8 mouse cellular contexts compared by ENCODE assay signal in the genomic region with DNA sequence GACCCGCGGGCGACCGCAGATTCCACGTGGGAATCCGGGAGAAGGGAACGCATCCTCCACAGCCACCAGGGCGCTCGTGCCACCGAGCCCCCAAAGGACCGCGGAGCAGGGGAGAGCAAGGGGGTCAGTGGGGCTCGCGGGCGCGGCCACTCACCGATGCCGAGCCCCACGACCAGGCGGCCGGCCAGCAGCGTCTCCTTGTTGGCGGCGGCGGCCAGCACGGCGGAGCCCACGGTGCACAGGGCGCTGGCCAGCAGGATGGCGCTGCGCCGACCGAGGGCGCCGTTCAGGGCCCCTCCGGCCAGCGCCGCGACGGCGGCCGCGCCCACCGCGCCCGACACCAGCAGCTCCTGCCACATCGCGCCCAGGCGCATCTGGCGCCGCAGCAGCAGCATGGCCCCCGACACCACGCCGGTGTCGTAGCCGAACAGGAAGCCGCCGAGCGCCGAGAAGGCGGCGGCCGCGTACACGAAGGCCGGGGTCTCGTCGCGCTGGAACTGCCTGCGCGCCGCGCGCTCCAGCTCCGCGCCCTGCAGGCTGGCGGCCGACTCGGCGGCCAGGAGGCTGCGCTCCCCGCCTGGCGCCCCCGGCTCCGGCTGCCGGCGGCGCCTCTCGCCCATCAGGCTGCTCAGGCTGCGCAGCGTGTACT. TPM values are rescaled to one million over a fixed set of nuclear protein-coding genes. Genes with fewer than 3 reads are reported as not detected.
A peak's percentile ranks its signal among the peaks of the same experiment; 100 is the strongest.
DNase-seq lines count a peak whose midpoint lies in the region; ATAC-seq lines count a peak whose summit lies in the region.

No protein-coding gene starts in this region.

- under 1% methylated on average over 91 of the region's 91 CpGs for WGBS in forebrain, embryonic 15.5 days
- WGBS in hindbrain, embryonic 13.5 days = under 1% methylated on average over 83 of the region's 91 CpGs
- WGBS in liver, embryonic 16.5 days (ENCODE audit: insufficient replicate concordance) = under 1% methylated on average over 81 of the region's 91 CpGs
- WGBS in neural tube, embryonic 15.5 days = 0% methylated on average over 83 of the region's 91 CpGs

- no peaks in the 10 kb centered on the region for H3K27me3 ChIP-seq in forebrain, embryonic 15.5 days
- H3K27me3 ChIP-seq in hindbrain, embryonic 13.5 days = peaks cover 15% of the 10 kb centered on the region
- peaks cover 35% of the 10 kb centered on the region for H3K27me3 ChIP-seq in liver, embryonic 16.5 days (ENCODE audit: control insufficient read depth, insufficient read depth, low read depth, low read length)
- H3K27me3 ChIP-seq in neural tube, embryonic 15.5 days (replicated peaks) = no peaks in the 10 kb centered on the region; the same call in 1 of the 2 replicates

- H3K27ac ChIP-seq in brown adipose tissue, adult 24 weeks (replicated peaks; ENCODE audit: low read depth, low read length) = no peak overlapping the region
- peak overlapping the region; percentile 78 for H3K27ac ChIP-seq in forebrain, embryonic 15.5 days (replicated peaks)
- H3K27ac ChIP-seq in hindbrain, embryonic 13.5 days = peak overlapping the region; percentile 89
- no peak overlapping the region for H3K27ac ChIP-seq in liver, embryonic 16.5 days (ENCODE audit: low read length)
- peak overlapping the region; percentile 88 for H3K27ac ChIP-seq in neural tube, embryonic 15.5 days (replicated peaks)

- H3K36me3 ChIP-seq in forebrain, embryonic 15.5 days = no peaks in the 10 kb centered on the region
- no peaks in the 10 kb centered on the region for H3K36me3 ChIP-seq in hindbrain, embryonic 13.5 days
- H3K36me3 ChIP-seq in liver, embryonic 16.5 days (ENCODE audit: control insufficient read depth, insufficient read depth) = no peaks in the 10 kb centered on the region
- H3K36me3 ChIP-seq in neural tube, embryonic 15.5 days = no peaks in the 10 kb centered on the region

- peak overlapping the region; percentile 82 for H3K9ac ChIP-seq in forebrain, embryonic 15.5 days (replicated peaks)
- H3K9ac ChIP-seq in hindbrain, embryonic 13.5 days = peak overlapping the region; percentile 91
- no peak overlapping the region for H3K9ac ChIP-seq in liver, embryonic 16.5 days (ENCODE audit: low read depth, low read length)
- peak overlapping the region; percentile 77 for H3K9ac ChIP-seq in neural tube, embryonic 15.5 days (replicated peaks)

- H3K4me3 ChIP-seq in brown adipose tissue, adult 24 weeks (ENCODE audit: insufficient read depth, low read depth, low read length) = peak overlapping the region; percentile 62
- peak overlapping the region; percentile 93 for H3K4me3 ChIP-seq in forebrain, embryonic 15.5 days
- peak overlapping the region; percentile 79 for H3K4me3 ChIP-seq in hindbrain, embryonic 13.5 days
- H3K4me3 ChIP-seq in liver, embryonic 16.5 days (ENCODE audit: low read depth, low read length) = peak overlapping the region; percentile 58
- H3K4me3 ChIP-seq in neural tube, embryonic 15.5 days (replicated peaks) = peak overlapping the region; percentile 70

- ATAC-seq in forebrain, embryonic 15.5 days (replicated peaks) = peak; percentile 92
- peak; percentile 91 for ATAC-seq in hindbrain, embryonic 13.5 days (ENCODE audit: low FRiP score)
- peak; percentile 45 for ATAC-seq in liver, embryonic 16.5 days (ENCODE audit: low read depth)
- ATAC-seq in neural tube, embryonic 15.5 days (ENCODE audit: low FRiP score) = peak; percentile 86

- peak overlapping the region; percentile 98 for H3K4me2 ChIP-seq in forebrain, embryonic 15.5 days (replicated peaks)
- H3K4me2 ChIP-seq in hindbrain, embryonic 13.5 days = peak overlapping the region; percentile 95
- peak overlapping the region; percentile 73 for H3K4me2 ChIP-seq in liver, embryonic 16.5 days (ENCODE audit: low read depth, low read length)
- peak overlapping the region; percentile 88 for H3K4me2 ChIP-seq in neural tube, embryonic 15.5 days

- H3K4me1 ChIP-seq in brown adipose tissue, adult 24 weeks (ENCODE audit: control insufficient read depth, insufficient read depth, insufficient read length, low read length) = no peaks in the 10 kb centered on the region
- peaks cover 18% of the 10 kb centered on the region for H3K4me1 ChIP-seq in forebrain, embryonic 15.5 days
- H3K4me1 ChIP-seq in hindbrain, embryonic 13.5 days (replicated peaks) = peaks cover 28% of the 10 kb centered on the region
- peaks cover 3% of the 10 kb centered on the region; the same call in 1 of the 2 replicates for H3K4me1 ChIP-seq in liver, embryonic 16.5 days (ENCODE audit: control insufficient read depth, low read depth, low read length)
- H3K4me1 ChIP-seq in neural tube, embryonic 15.5 days = peaks cover 31% of the 10 kb centered on the region

- peak; percentile 12 for DNase-seq in kidney, adult 9 months
- no peak for DNase-seq in kidney, adult 11 months
- no peak for DNase-seq in yolk sac, embryonic 10.5 days (ENCODE audit: low spot score)

- no peaks in the 10 kb centered on the region for H3K9me3 ChIP-seq in forebrain, embryonic 15.5 days
- no peaks in the 10 kb centered on the region for H3K9me3 ChIP-seq in hindbrain, embryonic 13.5 days
- H3K9me3 ChIP-seq in liver, embryonic 16.5 days (replicated peaks; ENCODE audit: control insufficient read depth, low read length) = no peaks in the 10 kb centered on the region
- no peaks in the 10 kb centered on the region for H3K9me3 ChIP-seq in neural tube, embryonic 15.5 days (replicated peaks)

RNA-seq across cellular contexts. Expression of gene Slc2a13, which starts 0.5 kb away (rescaled TPM):
- polyA plus RNA-seq in brown adipose tissue, adult 24 weeks (2012; ENCODE audit: insufficient read depth, insufficient read length, missing spikeins) = 0.32 and 0.75 TPM in 2 replicates
- polyA plus RNA-seq in forebrain, embryonic 15.5 days (2015; fragmentation: Nextera tagmentation; extraction: Ambion mirVana) = 2.3 and 2.8 TPM in 2 replicates
- 2.9 and 3.4 TPM in 2 replicates for polyA plus RNA-seq in hindbrain, embryonic 13.5 days (2015; fragmentation: Nextera tagmentation; extraction: Ambion mirVana)
- 0.07 and 0.13 TPM in 2 replicates for polyA plus RNA-seq in liver, embryonic 16.5 days (2015; fragmentation: Nextera tagmentation; extraction: Ambion mirVana)
- polyA plus RNA-seq in neural tube, embryonic 15.5 days (2015; fragmentation: Nextera tagmentation; extraction: Ambion mirVana) = 4.7 and 4.8 TPM in 2 replicates

Comparison
In these comparisons a context has a peak if more than half of its experiments do, and no peak if none do; other contexts are left out.
1. H3K27ac ChIP-seq: peak in forebrain, embryonic 15.5 days (single experiment), hindbrain, embryonic 13.5 days (single experiment) and neural tube, embryonic 15.5 days (single experiment); none in brown adipose tissue, adult 24 weeks (single experiment) and liver, embryonic 16.5 days (single experiment).
2. Peak in every context shown above with its lines, with median percentiles within 50 percentile points of each other: H3K4me3 ChIP-seq, ATAC-seq and H3K4me2 ChIP-seq.